Mouse (Mus musculus) hindbrain, embryonic 10.5 days (tissue): ENCODE results near the gene Cldn10. TPM values are rescaled to one million over a fixed set of nuclear protein-coding genes. Genes with fewer than 3 reads are reported as not detected.
"Not testable (repeated sequence)": the region's sequence is repeated elsewhere in the genome, so short reads cannot be mapped to it uniquely, and the experiment has no call there.

Source experiments
- DNase-seq: peaks from one replicate; pipeline ENCODE4 v3.0.0-alpha.2; 2017; ENCODE audit warnings: low spot score
- H3K27ac ChIP-seq: fragments of 300-500 bp; sonication (generic); 2 replicates; pipeline ENCODE4 v1.5.1; 2016; ENCODE audit warnings: mild to moderate bottlenecking, moderate library complexity
- H3K27me3 ChIP-seq: fragments of 300-500 bp; sonication (generic); 2 replicates; pipeline ENCODE4 v1.6.1; 2016; ENCODE audit warnings: mild to moderate bottlenecking; ENCODE audit not compliant: poor library complexity, insufficient read depth, severe bottlenecking
- H3K36me3 ChIP-seq: fragments of 300-500 bp; sonication (generic); 2 replicates; pipeline ENCODE4 v1.6.1; 2016; ENCODE audit warnings: mild to moderate bottlenecking, moderate library complexity
- H3K4me1 ChIP-seq: fragments of 300-500 bp; sonication (generic); replicated peaks from 2 replicates; pipeline ENCODE4 v1.6.1; 2016; ENCODE audit warnings: mild to moderate bottlenecking
- H3K4me3 ChIP-seq: fragments of 300-500 bp; sonication (generic); 2 replicates; pipeline ENCODE4 v1.5.1; 2016; ENCODE audit warnings: mild to moderate bottlenecking, moderate library complexity
- H3K9me3 ChIP-seq: fragments of 300-500 bp; sonication (generic); 2 replicates; pipeline ENCODE4 v1.6.1; 2016; ENCODE audit warnings: mild to moderate bottlenecking, moderate library complexity
- WGBS: fragments of 180-500 bp; shearing (Covaris S2); methylation state at CpG from one replicate; pipeline ENCODE4 v1.1.7; 2016; 5-methylcytosine and 5-hydroxymethylcytosine counted together
- polyA plus RNA-seq: library from polyadenylated mRNA; unstranded; fragments of >200 nt; fragmentation: Nextera tagmentation; extraction: Ambion mirVana; gene quantifications from 2 replicates; pipeline ENCODE4 v1.2.1, GENCODE M21; 2016

The Cldn10 gene
- polyA plus RNA-seq, result 0.56 and 0.75 TPM in 2 replicates

GRCm38 (mm10) chr14:118787621-118788020 is at the start of gene Cldn10:
Gene Cldn10, plus strand, starts transcription at chr14:118787908.
- Histone ChIP-seq H3K4me3 (no peak within 1 kb of the TSS), H3K36me3 (no peaks in the 10 kb centered on the region), H3K27me3 (no peaks in the 10 kb centered on the region), H3K4me1 (peaks cover 15% of the 10 kb centered on the region; the same call in 1 of the 2 replicates), H3K27ac (no peak within 1 kb of the TSS), H3K9me3 (no peaks in the 10 kb centered on the region)
- DNase-seq, result no peak
- WGBS, result 85% methylated on average over 4 of the region's 4 CpGs

- no peaks in the 10 kb centered on the region for H3K36me3 ChIP-seq
- no peak for DNase-seq
- H3K27me3 ChIP-seq, result no peaks in the 10 kb centered on the region
- peaks cover 24% of the 10 kb centered on the region for H3K4me1 ChIP-seq
- H3K4me3 ChIP-seq, result no peak overlapping the region
- H3K27ac ChIP-seq, result no peak overlapping the region
- H3K9me3 ChIP-seq, result peaks cover 15% of the 10 kb centered on the region
Measured at GRCm38 (mm10) chr14:118741780-118742179, 45.9 kb upstream of the Cldn10 start.

GRCm38 (mm10) chr14:118742862-118743261 is 44.8 kb upstream of the Cldn10 start:
- Histone ChIP-seq H3K27me3 (no peaks in the 10 kb centered on the region), H3K4me1 (peaks cover 15% of the 10 kb centered on the region), H3K36me3 (no peaks in the 10 kb centered on the region), H3K4me3 (no peak overlapping the region), H3K9me3 (peaks cover 16% of the 10 kb centered on the region), H3K27ac (no peak overlapping the region)
- WGBS, result 78% methylated on average over 5 of the region's 5 CpGs
- DNase-seq, result no peak

- H3K4me3 ChIP-seq, result no peak overlapping the region
- peaks cover 32% of the 10 kb centered on the region for H3K4me1 ChIP-seq
- H3K9me3 ChIP-seq, result 0 out of 2 replicates have a peak, but pooled peaks cover 5% of the 10 kb centered on the region
- DNase-seq, result no peak
- no peak overlapping the region for H3K27ac ChIP-seq
- H3K36me3 ChIP-seq, result no peaks in the 10 kb centered on the region
- WGBS, result 94% methylated on average over 2 of the region's 2 CpGs
- no peaks in the 10 kb centered on the region for H3K27me3 ChIP-seq
Measured at GRCm38 (mm10) chr14:118749068-118749467, 38.6 kb upstream of the Cldn10 start.

GRCm38 (mm10) chr14:118749715-118750114 is 38.0 kb upstream of the Cldn10 start:
- Histone ChIP-seq H3K27me3 (no peaks in the 10 kb centered on the region), H3K27ac (peak overlapping the region; percentile 64; the same call in 1 of the 2 replicates), H3K9me3 (0 out of 2 replicates have a peak, but pooled peaks cover 5% of the 10 kb centered on the region), H3K36me3 (no peaks in the 10 kb centered on the region), H3K4me1 (peaks cover 29% of the 10 kb centered on the region), H3K4me3 (no peak overlapping the region)
- WGBS, result 30% methylated on average over 4 of the region's 4 CpGs
- no peak for DNase-seq

- Histone ChIP-seq H3K27ac (peak overlapping the region; percentile 64), H3K9me3 (0 out of 2 replicates have a peak, but pooled peaks cover 5% of the 10 kb centered on the region), H3K4me3 (no peak overlapping the region), H3K36me3 (no peaks in the 10 kb centered on the region), H3K27me3 (no peaks in the 10 kb centered on the region), H3K4me1 (peaks cover 29% of the 10 kb centered on the region)
- 86% methylated on average over 6 of the region's 6 CpGs for WGBS
- no peak for DNase-seq
Measured at GRCm38 (mm10) chr14:118750505-118751192, 37.1 kb upstream of the Cldn10 start.

- H3K9me3 ChIP-seq, result 0 out of 2 replicates have a peak, but pooled peaks cover 5% of the 10 kb centered on the region
- H3K4me1 ChIP-seq, result peaks cover 29% of the 10 kb centered on the region
- no peak overlapping the region for H3K4me3 ChIP-seq
- WGBS, result 66% methylated on average over 8 of the region's 8 CpGs
- H3K27ac ChIP-seq, result no peak overlapping the region
- no peak for DNase-seq
- H3K27me3 ChIP-seq, result no peaks in the 10 kb centered on the region; the same call in 1 of the 2 replicates
- H3K36me3 ChIP-seq, result no peaks in the 10 kb centered on the region
Measured at GRCm38 (mm10) chr14:118751193-118751753, 36.4 kb upstream of the Cldn10 start.

GRCm38 (mm10) chr14:118756015-118756414 is 31.7 kb upstream of the Cldn10 start:
- WGBS, result 90% methylated on average over 4 of the region's 4 CpGs
- Histone ChIP-seq H3K27me3 (no peaks in the 10 kb centered on the region; the same call in 1 of the 2 replicates), H3K36me3 (no peaks in the 10 kb centered on the region)

GRCm38 (mm10) chr14:118756566-118756965 is 31.1 kb upstream of the Cldn10 start:
- H3K36me3 ChIP-seq, result no peaks in the 10 kb centered on the region
- H3K27ac ChIP-seq, result no peak overlapping the region
- H3K27me3 ChIP-seq, result no peaks in the 10 kb centered on the region; the same call in 1 of the 2 replicates
- WGBS, result 85% methylated on average over 3 of the region's 3 CpGs
- no peaks in the 10 kb centered on the region for H3K9me3 ChIP-seq
- 0 out of 2 replicates have a peak, but pooled peaks cover 5% of the 10 kb centered on the region for H3K4me1 ChIP-seq
- H3K4me3 ChIP-seq, result no peak overlapping the region
- no peak for DNase-seq

More at GRCm38 (mm10) chr14:118756015-118756414, 31.7 kb upstream of the Cldn10 start:
- H3K27ac ChIP-seq, result no peak overlapping the region
- no peak overlapping the region for H3K4me3 ChIP-seq
- peaks cover 10% of the 10 kb centered on the region; the same call in 1 of the 2 replicates for H3K4me1 ChIP-seq
- DNase-seq, result no peak
- H3K9me3 ChIP-seq, result no peaks in the 10 kb centered on the region

GRCm38 (mm10) chr14:118763362-118763761 is 24.3 kb upstream of the Cldn10 start:
- 95% methylated on average over 13 of the region's 13 CpGs for WGBS
- not testable (repeated sequence) for H3K9me3 ChIP-seq, H3K4me1 ChIP-seq, H3K27me3 ChIP-seq, H3K27ac ChIP-seq, DNase-seq, H3K36me3 ChIP-seq, H3K4me3 ChIP-seq

GRCm38 (mm10) chr14:118763917-118764495 is 23.7 kb upstream of the Cldn10 start:
- Histone ChIP-seq H3K4me3 (no peak overlapping the region), H3K27ac (no peak overlapping the region), H3K36me3 (no peaks in the 10 kb centered on the region), H3K4me1 (no peaks in the 10 kb centered on the region), H3K27me3 (peaks cover 10% of the 10 kb centered on the region; the same call in 1 of the 2 replicates), H3K9me3 (no peaks in the 10 kb centered on the region)
- 88% methylated on average over 9 of the region's 9 CpGs for WGBS
- DNase-seq, result no peak

- peaks cover 18% of the 10 kb centered on the region for H3K27me3 ChIP-seq
- H3K36me3 ChIP-seq, result no peaks in the 10 kb centered on the region
- H3K4me1 ChIP-seq, result no peaks in the 10 kb centered on the region
- DNase-seq, result no peak
- no peaks in the 10 kb centered on the region for H3K9me3 ChIP-seq
- WGBS, result 85% methylated on average over 7 of the region's 7 CpGs
- no peak overlapping the region for H3K4me3 ChIP-seq
- H3K27ac ChIP-seq, result no peak overlapping the region
Measured at GRCm38 (mm10) chr14:118765306-118765705, 22.4 kb upstream of the Cldn10 start.

GRCm38 (mm10) chr14:118765951-118766350 is 21.8 kb upstream of the Cldn10 start:
- H3K27ac ChIP-seq, result no peak overlapping the region
- H3K4me3 ChIP-seq, result no peak overlapping the region
- DNase-seq, result no peak
- no peaks in the 10 kb centered on the region for H3K4me1 ChIP-seq
- WGBS, result 85% methylated on average over 7 of the region's 7 CpGs
- no peaks in the 10 kb centered on the region for H3K9me3 ChIP-seq
- H3K27me3 ChIP-seq, result peaks cover 18% of the 10 kb centered on the region
- H3K36me3 ChIP-seq, result no peaks in the 10 kb centered on the region
